ENCODE assay signal across 11 mouse cellular contexts in genomic region chr13:75930660-75931059, GRCm38 (mm10). TPM values are rescaled to one million over a fixed set of nuclear protein-coding genes. Genes with fewer than 3 reads are reported as not detected.
A peak's percentile ranks its signal among the peaks of the same experiment; 100 is the strongest.
DNase-seq lines count a peak whose midpoint lies in the region; ATAC-seq and TF ChIP-seq lines count a peak whose summit lies in the region.
"Had no signal": no experiment of that assay in that cellular context is flagged by ENCODE, and none has a peak within 500 bp of the region (broad histone marks: within the 10 kb centered on the region; RNA-seq: fewer than 3 reads in every experiment).

No protein-coding gene starts in this region.

- WGBS in forebrain, embryonic 10.5 days = 87% methylated on average over 2 of the region's 2 CpGs
- 65% methylated on average over 2 of the region's 2 CpGs for WGBS in forebrain, postnatal 0 days
- 86% methylated on average over 2 of the region's 2 CpGs for WGBS in hindbrain, embryonic 10.5 days
- 72% methylated on average over 2 of the region's 2 CpGs for WGBS in hindbrain, postnatal 0 days
- 87% methylated on average over 2 of the region's 2 CpGs for WGBS in midbrain, embryonic 10.5 days
- WGBS in midbrain, postnatal 0 days = 70% methylated on average over 2 of the region's 2 CpGs
- WGBS in intestine, embryonic 16.5 days = 69% methylated on average over 2 of the region's 2 CpGs

- TF ChIP-seq CTCF in forebrain, postnatal 0 days (IDR thresholded peaks at IDR 0.05; ENCODE audit: low read depth) = no peak
- no peak for TF ChIP-seq CTCF in hindbrain, postnatal 0 days (IDR thresholded peaks at IDR 0.05; ENCODE audit: low read depth)
- no peak for TF ChIP-seq CTCF in midbrain, postnatal 0 days (IDR thresholded peaks at IDR 0.05)

- H3K9ac ChIP-seq in forebrain, postnatal 0 days = no peak overlapping the region
- no peak overlapping the region for H3K9ac ChIP-seq in hindbrain, postnatal 0 days (replicated peaks; ENCODE audit: low read length)
- no peak overlapping the region for H3K9ac ChIP-seq in midbrain, postnatal 0 days (replicated peaks; ENCODE audit: low read length, poor library complexity, severe bottlenecking)
- no peak overlapping the region for H3K9ac ChIP-seq in intestine, embryonic 16.5 days (ENCODE audit: low read depth, low read length)
- H3K9ac ChIP-seq: embryonic facial prominence, embryonic 15.5 days; liver, embryonic 12.5 days had no signal

- no peak for ATAC-seq in forebrain, postnatal 0 days
- no peak for ATAC-seq in hindbrain, postnatal 0 days
- no peak for ATAC-seq in midbrain, postnatal 0 days (ENCODE audit: low FRiP score)
- ATAC-seq in intestine, embryonic 16.5 days = peak; percentile 22; the same call in 1 of the 2 replicates

- DNase-seq in forebrain, embryonic 10.5 days (ENCODE audit: extremely low spot score, low spot score) = no peak
- no peak for DNase-seq in forebrain, postnatal 0 days
- no peak for DNase-seq in hindbrain, embryonic 10.5 days (ENCODE audit: low spot score)
- no peak for DNase-seq in hindbrain, postnatal 0 days (ENCODE audit: low spot score)
- DNase-seq in midbrain, embryonic 10.5 days (ENCODE audit: low spot score) = no peak
- no peak for DNase-seq in midbrain, postnatal 0 days (ENCODE audit: low spot score)
- no peak for DNase-seq in embryo, embryonic 9.5 days (ENCODE audit: extremely low spot score)
- DNase-seq: kidney, adult 11 months had no signal

- no peak overlapping the region for H3K4me2 ChIP-seq in forebrain, postnatal 0 days (ENCODE audit: low read depth)
- no peak overlapping the region for H3K4me2 ChIP-seq in hindbrain, postnatal 0 days (ENCODE audit: low read depth, low read length)
- no peak overlapping the region for H3K4me2 ChIP-seq in midbrain, postnatal 0 days (ENCODE audit: low read depth, low read length, poor library complexity, severe bottlenecking)
- H3K4me2 ChIP-seq in intestine, embryonic 16.5 days (ENCODE audit: low read depth, low read length) = no peak overlapping the region
- H3K4me2 ChIP-seq: embryonic facial prominence, embryonic 15.5 days; liver, embryonic 12.5 days had no signal

- no peak overlapping the region for H3K4me3 ChIP-seq in forebrain, embryonic 10.5 days
- no peak overlapping the region for H3K4me3 ChIP-seq in forebrain, postnatal 0 days (ENCODE audit: low read depth, low read length)
- no peak overlapping the region for H3K4me3 ChIP-seq in hindbrain, embryonic 10.5 days
- no peak overlapping the region for H3K4me3 ChIP-seq in hindbrain, postnatal 0 days (ENCODE audit: low read length)
- H3K4me3 ChIP-seq in midbrain, embryonic 10.5 days = no peak overlapping the region
- no peak overlapping the region for H3K4me3 ChIP-seq in midbrain, postnatal 0 days (ENCODE audit: low read depth, low read length)
- H3K4me3 ChIP-seq in intestine, embryonic 16.5 days (ENCODE audit: low read length) = no peak overlapping the region
- H3K4me3 ChIP-seq: embryonic facial prominence, embryonic 15.5 days; liver, embryonic 12.5 days had no signal

- H3K27ac ChIP-seq in forebrain, embryonic 10.5 days = peak overlapping the region; percentile 40; the same call in 1 of the 2 replicates
- no peak overlapping the region for H3K27ac ChIP-seq in forebrain, postnatal 0 days (ENCODE audit: low read depth, low read length)
- H3K27ac ChIP-seq in hindbrain, embryonic 10.5 days = peak overlapping the region; percentile 29; the same call in 1 of the 2 replicates
- H3K27ac ChIP-seq in hindbrain, postnatal 0 days = no peak overlapping the region
- peak overlapping the region; percentile 52; the same call in 1 of the 2 replicates for H3K27ac ChIP-seq in midbrain, embryonic 10.5 days (replicated peaks)
- no peak overlapping the region for H3K27ac ChIP-seq in midbrain, postnatal 0 days (ENCODE audit: low read depth, low read length)
- H3K27ac ChIP-seq in intestine, embryonic 16.5 days (ENCODE audit: low read length) = 0 out of 2 replicates have a peak overlapping the region, but pooled peaks have one; percentile 7
- H3K27ac ChIP-seq: embryonic facial prominence, embryonic 15.5 days; liver, embryonic 12.5 days had no signal

- H3K9me3 ChIP-seq in forebrain, embryonic 10.5 days = no peaks in the 10 kb centered on the region
- no peaks in the 10 kb centered on the region for H3K9me3 ChIP-seq in forebrain, postnatal 0 days (ENCODE audit: low read length)
- H3K9me3 ChIP-seq in hindbrain, embryonic 10.5 days = no peaks in the 10 kb centered on the region
- H3K9me3 ChIP-seq in hindbrain, postnatal 0 days (ENCODE audit: low read length) = no peaks in the 10 kb centered on the region
- H3K9me3 ChIP-seq in midbrain, embryonic 10.5 days (replicated peaks) = no peaks in the 10 kb centered on the region
- H3K9me3 ChIP-seq in midbrain, postnatal 0 days (ENCODE audit: low read length) = no peaks in the 10 kb centered on the region
- no peaks in the 10 kb centered on the region for H3K9me3 ChIP-seq in intestine, embryonic 16.5 days (ENCODE audit: control insufficient read depth, low read length)
- H3K9me3 ChIP-seq: embryonic facial prominence, embryonic 15.5 days; liver, embryonic 12.5 days had no signal

- H3K4me1 ChIP-seq in forebrain, embryonic 10.5 days = peaks cover 7% of the 10 kb centered on the region; the same call in 1 of the 2 replicates
- no peaks in the 10 kb centered on the region for H3K4me1 ChIP-seq in forebrain, postnatal 0 days (ENCODE audit: insufficient read depth)
- H3K4me1 ChIP-seq in hindbrain, embryonic 10.5 days (replicated peaks) = peaks cover 3% of the 10 kb centered on the region; the same call in 1 of the 2 replicates
- H3K4me1 ChIP-seq in hindbrain, postnatal 0 days (ENCODE audit: insufficient read depth, low read length) = no peaks in the 10 kb centered on the region
- H3K4me1 ChIP-seq in midbrain, embryonic 10.5 days = peaks cover 8% of the 10 kb centered on the region; the same call in 1 of the 2 replicates
- H3K4me1 ChIP-seq in midbrain, postnatal 0 days (ENCODE audit: insufficient read depth, low read length) = no peaks in the 10 kb centered on the region
- peaks cover 9% of the 10 kb centered on the region for H3K4me1 ChIP-seq in intestine, embryonic 16.5 days (ENCODE audit: control insufficient read depth, insufficient read depth, low read length)
- H3K4me1 ChIP-seq: embryonic facial prominence, embryonic 15.5 days had no signal

- H3K36me3 ChIP-seq in forebrain, embryonic 10.5 days (replicated peaks) = peaks cover 69% of the 10 kb centered on the region
- H3K36me3 ChIP-seq in forebrain, postnatal 0 days (ENCODE audit: insufficient read depth) = peaks cover 12% of the 10 kb centered on the region; the same call in 1 of the 2 replicates
- peaks cover 64% of the 10 kb centered on the region for H3K36me3 ChIP-seq in hindbrain, embryonic 10.5 days
- H3K36me3 ChIP-seq in hindbrain, postnatal 0 days (ENCODE audit: insufficient read depth, low read length) = no peaks in the 10 kb centered on the region
- H3K36me3 ChIP-seq in midbrain, embryonic 10.5 days = peaks cover 65% of the 10 kb centered on the region
- H3K36me3 ChIP-seq in midbrain, postnatal 0 days (ENCODE audit: insufficient read depth, low read length) = no peaks in the 10 kb centered on the region
- no peaks in the 10 kb centered on the region for H3K36me3 ChIP-seq in intestine, embryonic 16.5 days (ENCODE audit: control insufficient read depth, insufficient read depth, low read length)

- H3K27me3 ChIP-seq in forebrain, embryonic 10.5 days (ENCODE audit: poor library complexity, severe bottlenecking) = no peaks in the 10 kb centered on the region
- H3K27me3 ChIP-seq in forebrain, postnatal 0 days (ENCODE audit: insufficient read depth, low read length) = no peaks in the 10 kb centered on the region
- no peaks in the 10 kb centered on the region for H3K27me3 ChIP-seq in hindbrain, embryonic 10.5 days (ENCODE audit: insufficient read depth, poor library complexity, severe bottlenecking)
- H3K27me3 ChIP-seq in hindbrain, postnatal 0 days (ENCODE audit: insufficient read depth, low read length) = no peaks in the 10 kb centered on the region
- H3K27me3 ChIP-seq in midbrain, embryonic 10.5 days (ENCODE audit: low read depth, poor library complexity, severe bottlenecking) = no peaks in the 10 kb centered on the region
- H3K27me3 ChIP-seq in midbrain, postnatal 0 days (ENCODE audit: insufficient read depth, low read length) = no peaks in the 10 kb centered on the region
- H3K27me3 ChIP-seq in intestine, embryonic 16.5 days (replicated peaks; ENCODE audit: control insufficient read depth, insufficient read depth, low read length) = no peaks in the 10 kb centered on the region
- H3K27me3 ChIP-seq: embryonic facial prominence, embryonic 15.5 days; liver, embryonic 12.5 days had no signal

RNA-seq across cellular contexts. Expression of gene Rhobtb3, which starts 13.1 kb away (rescaled TPM):
- polyA plus RNA-seq in forebrain, embryonic 10.5 days (2016; fragmentation: Nextera tagmentation; extraction: Ambion mirVana) = 42.8 and 44.4 TPM in 2 replicates
- total RNA-seq in forebrain, postnatal 0 days (2014; rRNA removed) = 42.7 and 52.0 TPM in 2 replicates
- polyA plus RNA-seq in forebrain, postnatal 0 days (2015; fragmentation: Nextera tagmentation; extraction: Ambion mirVana) = 11.3 and 14.0 TPM in 2 replicates
- polyA plus RNA-seq in hindbrain, embryonic 10.5 days (2016; fragmentation: Nextera tagmentation; extraction: Ambion mirVana) = 39.8 and 42.4 TPM in 2 replicates
- 30.8 and 34.9 TPM in 2 replicates for total RNA-seq in hindbrain, postnatal 0 days (2014; rRNA removed)
- polyA plus RNA-seq in hindbrain, postnatal 0 days (2015; fragmentation: Nextera tagmentation; extraction: Ambion mirVana) = 14.1 and 14.2 TPM in 2 replicates
- polyA plus RNA-seq in midbrain, embryonic 10.5 days (2016; fragmentation: Nextera tagmentation; extraction: Ambion mirVana) = 43.0 and 47.7 TPM in 2 replicates
- 31.7 and 67.6 TPM in 2 replicates for total RNA-seq in midbrain, postnatal 0 days (2014; rRNA removed)
- polyA plus RNA-seq in midbrain, postnatal 0 days (2015; fragmentation: Nextera tagmentation; extraction: Ambion mirVana) = 11.6 and 12.1 TPM in 2 replicates
- 12.3 and 19.4 TPM in 2 replicates for polyA plus RNA-seq in intestine, embryonic 16.5 days (2015; fragmentation: Nextera tagmentation; extraction: Ambion mirVana)

RNA-seq across cellular contexts. Expression of gene Spata9, which starts 36.3 kb away (rescaled TPM):
- polyA plus RNA-seq in forebrain, embryonic 10.5 days (2016; fragmentation: Nextera tagmentation; extraction: Ambion mirVana) = 0.64 and 1.2 TPM in 2 replicates
- total RNA-seq in forebrain, postnatal 0 days (2014; rRNA removed) = 2.4 and 4.7 TPM in 2 replicates
- 4.7 TPM in 2 replicates for polyA plus RNA-seq in forebrain, postnatal 0 days (2015; fragmentation: Nextera tagmentation; extraction: Ambion mirVana)
- 0.47 and 0.77 TPM in 2 replicates for polyA plus RNA-seq in hindbrain, embryonic 10.5 days (2016; fragmentation: Nextera tagmentation; extraction: Ambion mirVana)
- total RNA-seq in hindbrain, postnatal 0 days (2014; rRNA removed) = 0.16 and 1.5 TPM in 2 replicates
- 3.5 and 3.8 TPM in 2 replicates for polyA plus RNA-seq in hindbrain, postnatal 0 days (2015; fragmentation: Nextera tagmentation; extraction: Ambion mirVana)
- 0.43 and 0.52 TPM in 2 replicates for polyA plus RNA-seq in midbrain, embryonic 10.5 days (2016; fragmentation: Nextera tagmentation; extraction: Ambion mirVana)
- 0.49 and 1.4 TPM in 2 replicates for total RNA-seq in midbrain, postnatal 0 days (2014; rRNA removed)
- 3.8 and 4.7 TPM in 2 replicates for polyA plus RNA-seq in midbrain, postnatal 0 days (2015; fragmentation: Nextera tagmentation; extraction: Ambion mirVana)
- 0.22 and 0.48 TPM in 2 replicates for polyA plus RNA-seq in intestine, embryonic 16.5 days (2015; fragmentation: Nextera tagmentation; extraction: Ambion mirVana)

Comparison
In these comparisons a context has a peak if more than half of its experiments do, and no peak if none do; other contexts are left out.
1. H3K27ac ChIP-seq: peak in forebrain, embryonic 10.5 days (single experiment), hindbrain, embryonic 10.5 days (single experiment), midbrain, embryonic 10.5 days (single experiment) and intestine, embryonic 16.5 days (single experiment); none in forebrain, postnatal 0 days (single experiment), hindbrain, postnatal 0 days (single experiment) and midbrain, postnatal 0 days (single experiment).